Mouse (Mus musculus) lung, postnatal 0 days (tissue): ENCODE results near the gene Asb18.

Experiments
- CTCF ChIP-seq: IDR thresholded peaks from 2 replicates; pipeline ENCODE4 v1.5.1; 2016; ENCODE audit warnings: antibody characterized with exemption, mild to moderate bottlenecking
- EP300 ChIP-seq: IDR thresholded peaks from 2 replicates; pipeline ENCODE4 v1.6.1; 2016; ENCODE audit warnings: antibody characterized with exemption, mild to moderate bottlenecking, control low read depth

GRCm38 (mm10) chr1:89969714-89970110 lies 44.8 kb downstream of the Asb18 start:
- no peak for TF ChIP-seq CTCF
- TF ChIP-seq EP300: no peak
